Mouse (Mus musculus) forebrain, embryonic 15.5 days (tissue): ENCODE measurements around the gene Gal3st2b. TPM values are rescaled to one million over a fixed set of nuclear protein-coding genes. Genes with fewer than 3 reads are reported as not detected.
"Not testable (repeated sequence)": the region's sequence is repeated elsewhere in the genome, so short reads cannot be mapped to it uniquely, and the experiment has no call there.

ENCODE experiments used
- ATAC-seq: fragments of 200-750 bp; cut with Nextera tagmentation; replicated peaks from 2 replicates; pipeline ENCODE4 v1.8.0; 2017; ENCODE audit warnings: mild to moderate bottlenecking, moderate TSS enrichment, moderate library complexity
- H3K27ac ChIP-seq: fragments of 300-500 bp; sonication (generic); replicated peaks from 2 replicates; pipeline ENCODE4 v1.5.1; 2015; ENCODE audit warnings: mild to moderate bottlenecking, inconsistent platforms
- H3K27me3 ChIP-seq: fragments of 300-500 bp; sonication (generic); 2 replicates; pipeline ENCODE4 v1.6.1; 2015; ENCODE audit warnings: inconsistent platforms
- H3K36me3 ChIP-seq: fragments of 300-500 bp; sonication (generic); 2 replicates; pipeline ENCODE4 v1.6.1; 2015; ENCODE audit warnings: mild to moderate bottlenecking, inconsistent platforms
- H3K4me1 ChIP-seq: fragments of 300-500 bp; sonication (generic); 2 replicates; pipeline ENCODE4 v1.6.1; 2015; ENCODE audit warnings: inconsistent platforms
- H3K4me2 ChIP-seq: fragments of 300-500 bp; sonication (generic); replicated peaks from 2 replicates; pipeline ENCODE4 v1.6.1; 2015; ENCODE audit warnings: mild to moderate bottlenecking, inconsistent platforms
- H3K4me3 ChIP-seq: fragments of 300-500 bp; sonication (generic); 2 replicates; pipeline ENCODE4 v1.5.1; 2015; ENCODE audit warnings: mild to moderate bottlenecking, inconsistent platforms
- H3K9ac ChIP-seq: fragments of 300-500 bp; sonication (generic); replicated peaks from 2 replicates; pipeline ENCODE4 v1.6.1; 2015; ENCODE audit warnings: mild to moderate bottlenecking, inconsistent platforms
- H3K9me3 ChIP-seq: fragments of 300-500 bp; sonication (generic); 2 replicates; pipeline ENCODE4 v1.6.1; 2016; ENCODE audit warnings: inconsistent platforms
- WGBS: fragments of 180-500 bp; shearing (Covaris S2); methylation state at CpG from one replicate; pipeline ENCODE4 v1.1.7; 2015; ENCODE audit warnings: mixed read lengths; 5-methylcytosine and 5-hydroxymethylcytosine counted together
- polyA plus RNA-seq: library from polyadenylated mRNA; unstranded; fragments of >200 nt; fragmentation: Nextera tagmentation; extraction: Ambion mirVana; gene quantifications from 2 replicates; pipeline ENCODE4 v1.2.1, GENCODE M21; 2015

Gal3st2b gene
- not detected in 2 replicates for polyA plus RNA-seq

DNA sequence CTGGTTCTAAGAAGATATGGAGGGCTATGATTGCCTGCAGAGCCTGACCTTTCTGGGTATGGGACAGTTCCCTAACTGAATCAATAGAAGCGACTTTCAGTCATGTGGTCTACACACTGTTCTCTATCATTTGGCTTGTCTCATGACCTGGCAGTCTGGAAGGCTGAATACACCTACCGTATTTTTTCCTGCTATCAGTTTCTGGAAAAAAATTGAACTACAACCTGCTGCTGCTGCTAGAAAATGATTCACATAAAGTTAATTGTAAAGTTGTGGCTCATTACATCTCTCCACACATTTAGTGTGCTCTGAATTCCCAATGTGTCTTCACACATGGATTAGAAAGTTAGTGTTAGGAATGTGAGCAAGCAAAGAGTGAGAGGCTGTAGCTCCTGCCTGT is at the start of gene Gal3st2b:
Gene Gal3st2b, plus strand, starts transcription at position 301 of the 400 bp plus-strand sequence.
- not testable (repeated sequence) for H3K9ac ChIP-seq, H3K9me3 ChIP-seq, H3K27me3 ChIP-seq, H3K4me2 ChIP-seq, H3K4me3 ChIP-seq, H3K4me1 ChIP-seq, ATAC-seq, H3K27ac ChIP-seq, H3K36me3 ChIP-seq
- 85% methylated on average over 2 of the region's 2 CpGs for WGBS

DNA sequence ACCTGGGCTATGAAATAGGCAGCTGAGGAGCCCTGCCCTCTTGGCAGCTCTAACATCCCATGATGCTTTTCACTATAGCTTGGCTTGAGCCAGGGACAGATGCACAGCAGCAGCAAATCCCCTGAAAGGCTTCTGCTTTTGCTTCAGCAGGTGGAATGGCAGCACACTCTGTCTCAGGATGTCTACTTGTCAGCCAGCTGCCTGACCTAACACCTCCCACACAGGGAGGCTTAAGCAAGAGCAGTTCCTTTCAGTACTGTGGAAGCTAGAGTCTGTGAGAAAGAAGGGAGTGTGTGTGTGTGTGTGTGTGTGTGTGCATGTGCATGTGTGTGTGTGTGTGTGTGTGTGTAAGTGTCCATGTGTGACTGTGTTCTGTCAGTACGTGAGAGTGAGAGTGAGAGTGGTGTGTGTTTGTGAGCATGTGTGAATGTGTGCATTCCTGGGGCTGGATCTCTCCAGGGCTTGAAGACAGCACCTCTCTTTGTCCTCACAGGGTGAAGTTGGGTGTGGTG is 46.5 kb upstream of the Gal3st2b start:
- H3K4me2 ChIP-seq, H3K9ac ChIP-seq, H3K27me3 ChIP-seq, H3K27ac ChIP-seq, H3K36me3 ChIP-seq, H3K9me3 ChIP-seq, ATAC-seq, H3K4me1 ChIP-seq, H3K4me3 ChIP-seq: not testable (repeated sequence)
- 43% methylated on average over 1 of the region's 1 CpGs for WGBS

DNA sequence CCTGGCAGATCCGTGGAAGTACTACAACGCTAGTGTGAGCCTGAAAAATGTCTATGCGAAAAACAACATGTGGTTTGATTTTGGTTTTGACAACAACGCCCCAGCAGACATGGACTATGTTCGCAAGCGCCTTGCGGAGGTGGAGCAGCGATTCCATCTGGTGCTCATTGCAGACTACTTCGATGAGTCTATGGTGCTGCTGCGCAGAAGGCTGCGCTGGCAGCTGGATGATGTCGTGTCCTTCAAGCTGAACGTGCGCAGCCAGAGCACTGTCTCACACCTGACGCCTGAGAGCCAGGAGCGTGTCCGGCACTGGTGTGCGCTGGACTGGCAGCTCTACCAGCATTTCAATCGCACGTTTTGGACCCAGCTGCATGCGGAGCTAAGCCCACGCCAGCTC is 43.7 kb upstream of the Gal3st2b start:
- not testable (repeated sequence) for H3K9me3 ChIP-seq, ATAC-seq, H3K36me3 ChIP-seq, H3K4me3 ChIP-seq, H3K4me1 ChIP-seq, H3K9ac ChIP-seq, H3K27me3 ChIP-seq, H3K27ac ChIP-seq, H3K4me2 ChIP-seq
- 89% methylated on average over 16 of the region's 22 CpGs for WGBS

DNA sequence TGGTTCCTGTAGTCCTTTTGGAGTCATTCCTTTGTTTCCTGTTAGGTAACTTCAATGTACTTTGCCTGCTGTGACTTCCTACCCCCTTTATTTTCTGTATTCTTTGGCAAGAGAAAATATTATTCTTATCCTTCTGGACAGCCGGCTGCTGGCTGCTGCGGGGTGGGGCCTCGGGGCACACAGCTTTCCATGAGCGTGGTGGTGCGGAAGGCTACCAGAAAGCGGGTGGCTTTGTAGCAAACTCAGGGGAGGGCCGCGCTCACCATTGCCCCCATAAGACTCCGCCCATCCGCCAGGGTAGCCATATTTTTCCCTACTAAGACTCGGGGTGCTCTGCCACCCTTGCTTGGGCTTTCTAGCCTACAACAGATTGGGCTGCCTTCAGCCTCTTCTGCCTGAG is 36.3 kb upstream of the Gal3st2b start:
- H3K9ac ChIP-seq, ATAC-seq: not testable (repeated sequence)
- WGBS = no CpG with 5 or more reads among the region's 11 CpGs

DNA sequence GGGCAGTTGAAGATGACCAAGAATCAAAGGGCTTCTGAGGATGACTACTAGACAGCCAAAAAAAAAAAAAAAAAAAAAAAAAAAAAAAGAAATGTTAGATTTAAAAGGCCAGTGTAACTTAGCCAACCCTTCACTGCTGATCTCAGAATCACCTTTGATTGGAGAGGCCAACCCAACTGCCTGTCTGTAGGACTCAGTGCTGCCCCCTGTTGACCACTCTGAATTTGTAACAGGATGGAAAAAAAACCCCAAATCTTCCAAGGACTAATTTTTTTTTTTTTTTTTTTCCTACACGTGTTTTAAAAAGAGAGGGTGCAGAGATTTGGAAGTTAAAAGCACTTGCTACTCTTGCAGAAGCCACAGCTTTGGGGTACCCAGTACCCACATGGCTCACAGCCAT is 27.2 kb upstream of the Gal3st2b start:
- not testable (repeated sequence) for ATAC-seq, H3K27me3 ChIP-seq
- 27% methylated on average over 1 of the region's 1 CpGs for WGBS

More for the DNA sequence above, 36.3 kb upstream of the Gal3st2b start:
- H3K4me2 ChIP-seq, H3K36me3 ChIP-seq, H3K27me3 ChIP-seq, H3K27ac ChIP-seq, H3K4me1 ChIP-seq, H3K4me3 ChIP-seq, H3K9me3 ChIP-seq: not testable (repeated sequence)

DNA sequence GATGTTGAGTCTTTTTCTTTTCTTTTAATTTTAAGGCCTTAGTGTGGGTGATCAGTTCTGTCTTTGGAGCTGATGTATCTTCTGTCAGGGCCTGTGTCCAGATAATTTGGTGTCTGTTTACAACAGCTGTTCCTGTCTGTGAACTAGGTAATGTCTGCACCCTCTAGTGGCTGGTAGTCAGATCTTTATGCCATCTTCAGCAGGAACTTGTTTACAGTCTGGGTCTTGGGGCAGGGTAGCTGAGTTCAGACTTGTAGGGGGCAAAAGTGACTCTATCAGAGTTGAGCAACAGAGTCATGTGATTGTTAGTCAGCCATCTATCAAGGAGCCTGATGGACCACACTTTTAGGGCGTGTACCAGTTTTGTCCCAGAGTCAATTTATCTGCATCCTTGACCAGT is 20.7 kb upstream of the Gal3st2b start:
- H3K27me3 ChIP-seq, H3K4me1 ChIP-seq, ATAC-seq, H3K36me3 ChIP-seq, H3K9ac ChIP-seq, H3K9me3 ChIP-seq, H3K27ac ChIP-seq, H3K4me3 ChIP-seq, H3K4me2 ChIP-seq: not testable (repeated sequence)
- WGBS = no CpG with 5 or more reads among the region's 1 CpGs

More for the DNA sequence above, 27.2 kb upstream of the Gal3st2b start:
- H3K36me3 ChIP-seq, H3K4me3 ChIP-seq, H3K4me2 ChIP-seq, H3K9ac ChIP-seq, H3K9me3 ChIP-seq, H3K27ac ChIP-seq, H3K4me1 ChIP-seq: not testable (repeated sequence)

DNA sequence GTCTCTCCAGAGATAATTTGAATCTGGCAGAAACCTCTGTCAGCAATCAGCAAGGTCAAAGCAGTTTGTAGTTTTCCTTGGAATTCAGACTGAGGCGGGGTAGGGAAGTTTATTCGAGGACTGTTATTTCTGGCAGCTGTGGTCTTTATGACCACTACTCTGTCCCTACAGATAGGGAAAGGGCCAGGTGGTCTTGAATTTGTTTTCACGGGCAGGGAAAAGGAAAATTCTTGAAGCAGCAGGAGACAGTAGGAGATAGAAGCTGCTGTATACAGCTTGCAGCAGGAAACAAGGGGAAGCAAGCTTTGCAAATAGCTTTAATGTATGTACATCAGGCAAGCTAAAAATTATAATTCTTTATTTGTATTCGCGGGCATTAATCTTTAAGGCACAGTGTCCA is 16.8 kb upstream of the Gal3st2b start:
- not testable (repeated sequence) for H3K27me3 ChIP-seq, H3K9ac ChIP-seq, H3K27ac ChIP-seq, H3K36me3 ChIP-seq, H3K4me2 ChIP-seq, H3K4me3 ChIP-seq, ATAC-seq, H3K4me1 ChIP-seq, H3K9me3 ChIP-seq
- WGBS = 92% methylated on average over 3 of the region's 5 CpGs

DNA sequence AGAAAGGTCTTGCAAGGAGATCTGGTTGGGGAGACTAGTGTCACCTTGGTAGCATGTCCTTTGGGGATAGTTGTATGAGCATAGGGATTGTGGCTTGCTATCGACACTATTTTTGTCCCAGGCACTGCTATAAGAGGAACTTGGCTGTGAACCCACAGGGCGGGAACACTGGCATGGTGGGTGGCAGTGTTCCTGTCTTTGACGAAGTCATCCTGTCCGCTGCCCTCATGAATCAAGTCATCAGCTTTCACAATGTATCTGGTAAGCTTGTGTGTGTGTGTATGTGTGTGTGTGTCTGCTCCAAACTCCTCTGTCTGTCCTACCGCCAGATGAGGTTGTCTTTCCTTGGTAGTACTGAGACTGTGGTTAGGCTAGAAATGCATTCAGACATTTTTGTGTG is 11.4 kb upstream of the Gal3st2b start:
- H3K4me2 ChIP-seq, H3K27ac ChIP-seq, H3K9me3 ChIP-seq, H3K9ac ChIP-seq, H3K27me3 ChIP-seq, H3K4me3 ChIP-seq, H3K36me3 ChIP-seq, ATAC-seq, H3K4me1 ChIP-seq: not testable (repeated sequence)
- 97% methylated on average over 3 of the region's 5 CpGs for WGBS

DNA sequence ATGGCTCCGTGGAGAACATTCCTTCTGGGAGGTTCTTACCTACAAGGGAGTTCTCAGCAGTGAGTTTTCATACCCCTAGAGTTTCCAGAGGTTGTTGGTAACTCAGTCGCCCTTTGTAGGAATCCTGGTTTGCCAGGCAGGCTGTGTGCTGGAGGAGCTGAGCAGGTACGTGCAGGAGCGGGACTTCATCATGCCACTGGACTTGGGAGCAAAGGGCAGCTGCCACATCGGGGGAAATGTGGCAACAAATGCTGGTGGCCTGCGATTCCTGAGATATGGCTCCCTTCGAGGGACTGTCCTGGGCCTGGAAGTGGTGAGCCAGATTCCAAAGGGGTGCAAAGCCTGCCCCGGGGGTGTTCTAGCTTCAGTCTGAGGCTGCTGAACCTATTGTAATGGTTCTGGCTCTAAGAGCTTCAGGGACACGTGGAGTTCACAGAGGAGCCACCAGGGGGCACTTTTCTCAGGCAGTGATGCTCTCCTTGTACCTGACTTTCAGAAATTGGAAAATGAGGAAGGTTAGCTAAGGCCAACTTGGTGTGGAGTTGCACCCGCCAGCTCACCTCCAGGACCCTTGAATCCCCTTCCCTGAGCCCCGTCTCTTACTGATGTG is 9.0 kb upstream of the Gal3st2b start:
- not testable (repeated sequence) for H3K4me2 ChIP-seq, H3K9ac ChIP-seq, H3K27ac ChIP-seq, H3K27me3 ChIP-seq, H3K4me1 ChIP-seq, ATAC-seq, H3K36me3 ChIP-seq, H3K9me3 ChIP-seq, H3K4me3 ChIP-seq
- no CpG with 5 or more reads among the region's 11 CpGs for WGBS

DNA sequence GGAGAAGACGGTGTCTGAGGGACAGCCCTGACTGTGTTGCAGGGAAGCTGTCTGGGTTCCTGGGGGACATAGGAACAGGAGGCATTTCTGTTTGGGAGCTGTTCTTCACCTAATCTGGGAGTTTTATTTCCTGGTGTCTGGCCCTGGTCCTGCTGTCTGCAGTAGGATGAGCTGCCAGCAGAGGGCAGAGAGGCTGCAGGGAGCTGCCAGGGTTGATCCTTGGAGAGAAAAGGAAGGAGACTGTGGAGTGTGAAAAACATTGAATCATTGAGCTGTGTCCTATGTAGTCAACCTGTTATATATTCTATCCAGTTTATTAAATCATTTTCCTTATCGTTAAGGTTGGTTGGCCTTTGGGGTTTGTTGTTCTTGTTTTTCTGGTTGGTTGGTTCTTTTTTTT is 6.2 kb upstream of the Gal3st2b start:
- no CpG with 5 or more reads among the region's 2 CpGs for WGBS
- H3K4me2 ChIP-seq, H3K27me3 ChIP-seq, H3K27ac ChIP-seq, H3K4me1 ChIP-seq, H3K4me3 ChIP-seq, H3K9ac ChIP-seq, H3K36me3 ChIP-seq, H3K9me3 ChIP-seq: not testable (repeated sequence)
- ATAC-seq = peak; percentile 60; the same call in 1 of the 2 replicates

DNA sequence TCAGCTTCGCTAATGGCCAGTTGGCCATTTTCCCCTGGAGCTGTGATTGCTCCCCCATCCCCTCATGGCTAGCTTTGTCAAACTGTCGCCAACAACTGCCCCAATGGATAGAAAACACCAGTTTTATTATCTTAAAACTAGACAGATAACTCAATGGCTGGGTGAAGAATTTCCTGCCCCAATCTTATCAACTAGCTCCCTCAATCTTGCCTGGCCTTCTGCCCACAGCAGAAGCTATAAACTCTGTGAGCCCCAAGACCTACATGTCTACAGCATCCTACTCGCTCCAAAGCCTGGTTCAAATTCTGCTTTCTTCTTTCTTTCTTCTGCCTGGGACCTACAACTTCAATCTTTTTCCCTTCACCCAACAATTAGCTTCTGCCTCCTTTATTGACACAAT is 951 bp upstream of the Gal3st2b start:
- H3K4me1 ChIP-seq, ATAC-seq, H3K27ac ChIP-seq, H3K4me3 ChIP-seq, H3K27me3 ChIP-seq, H3K9me3 ChIP-seq, H3K36me3 ChIP-seq, H3K4me2 ChIP-seq, H3K9ac ChIP-seq: not testable (repeated sequence)
- WGBS = 81% methylated on average over 3 of the region's 3 CpGs

DNA sequence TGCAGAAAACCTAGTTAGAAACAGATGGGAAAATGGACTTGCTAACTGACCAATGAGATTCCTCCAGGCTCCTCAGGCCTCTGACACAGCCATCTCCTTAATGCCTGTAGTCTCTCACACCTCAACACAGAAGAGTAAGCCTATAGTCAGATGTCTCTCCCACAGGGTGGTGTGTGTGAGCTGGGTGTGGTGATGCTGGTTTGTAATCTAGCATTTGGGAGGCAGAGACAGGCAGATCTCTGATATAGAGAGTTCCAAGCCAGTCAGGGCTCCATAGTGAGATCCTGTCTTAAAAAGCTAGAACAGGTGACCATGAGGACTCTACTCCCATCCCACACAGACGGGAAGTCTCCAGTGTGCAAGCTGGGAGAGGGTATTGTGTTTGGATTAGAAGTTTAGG is 664 bp downstream of the Gal3st2b start:
- H3K9me3 ChIP-seq, H3K4me3 ChIP-seq, H3K27me3 ChIP-seq, H3K4me2 ChIP-seq, ATAC-seq, H3K36me3 ChIP-seq, H3K9ac ChIP-seq, H3K4me1 ChIP-seq, H3K27ac ChIP-seq: not testable (repeated sequence)
- 42% methylated on average over 1 of the region's 1 CpGs for whole genome bisulfite sequencing

DNA sequence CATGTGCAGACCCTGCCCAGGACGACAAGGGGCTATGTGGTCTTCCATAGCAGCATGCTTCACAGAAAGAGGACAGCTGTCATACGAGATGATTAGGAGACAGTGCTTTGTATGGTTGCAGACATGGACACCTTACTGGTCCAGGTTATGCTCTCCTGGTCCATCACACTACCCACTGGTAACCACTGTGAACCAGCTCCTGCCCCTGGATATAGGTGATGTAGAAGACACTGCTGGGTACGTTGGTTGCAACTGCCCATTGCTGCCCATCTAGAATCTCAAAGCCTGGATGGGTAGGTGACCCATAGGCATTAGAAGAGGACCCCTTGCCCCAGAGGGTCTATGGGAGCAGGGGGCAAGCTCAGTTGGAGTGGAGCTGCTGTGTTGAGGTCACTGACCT is 1.2 kb downstream of the Gal3st2b start:
- not testable (repeated sequence) for H3K36me3 ChIP-seq, H3K4me1 ChIP-seq, H3K9me3 ChIP-seq, H3K4me3 ChIP-seq, H3K27me3 ChIP-seq, H3K4me2 ChIP-seq, H3K27ac ChIP-seq, ATAC-seq, H3K9ac ChIP-seq
- WGBS = 78% methylated on average over 3 of the region's 3 CpGs
